Mouse (Mus musculus): ENCODE measurements at regions not wholly inside any gene's neighbourhood (a gene's known extent, or its start where the extent isn't known, plus 50 kb on each side); places are given as distances from the start of the nearest gene placed in this dataset.

GRCm38 (mm10) chr16:50489244-50489643 is 57.1 kb upstream of the Bbx start:
- H3K4me3 ChIP-seq (replicated peaks; ENCODE audit: control insufficient read depth, low read depth, low read length) = no peak overlapping the region
- TF ChIP-seq POLR2A (IDR thresholded peaks at IDR 0.05; ENCODE audit: borderline replicate concordance, control insufficient read depth, low read depth, low read length) (no peak), CTCF (IDR thresholded peaks at IDR 0.05; ENCODE audit: control insufficient read depth, insufficient read depth, low read length) (no peak)
- H3K27ac ChIP-seq (ENCODE audit: control insufficient read depth, insufficient read depth, low read depth, low read length, poor library complexity) = no peak overlapping the region
- WGBS = 79% methylated on average over 6 of the region's 6 CpGs
- H3K4me1 ChIP-seq (ENCODE audit: control insufficient read depth, insufficient read depth, low read length) = no peaks in the 10 kb centered on the region

- Histone ChIP-seq H3K27ac (ENCODE audit: control insufficient read depth, insufficient read depth, low read depth, low read length, poor library complexity) (no peak overlapping the region), H3K4me3 (replicated peaks; ENCODE audit: control insufficient read depth, low read depth, low read length) (no peak overlapping the region), H3K4me1 (ENCODE audit: control insufficient read depth, insufficient read depth, low read length) (no peaks in the 10 kb centered on the region)
- TF ChIP-seq POLR2A (IDR thresholded peaks at IDR 0.05; ENCODE audit: borderline replicate concordance, control insufficient read depth, low read depth, low read length) = no peak
- no peak for TF ChIP-seq CTCF (IDR thresholded peaks at IDR 0.05; ENCODE audit: control insufficient read depth, insufficient read depth, low read length)
- 5% methylated on average over 9 of the region's 9 CpGs for WGBS
Measured at GRCm38 (mm10) chr16:50482360-50482786, 50.2 kb upstream of the Bbx start.
